8 mouse cellular contexts compared by ENCODE assay signal in the genomic region with DNA sequence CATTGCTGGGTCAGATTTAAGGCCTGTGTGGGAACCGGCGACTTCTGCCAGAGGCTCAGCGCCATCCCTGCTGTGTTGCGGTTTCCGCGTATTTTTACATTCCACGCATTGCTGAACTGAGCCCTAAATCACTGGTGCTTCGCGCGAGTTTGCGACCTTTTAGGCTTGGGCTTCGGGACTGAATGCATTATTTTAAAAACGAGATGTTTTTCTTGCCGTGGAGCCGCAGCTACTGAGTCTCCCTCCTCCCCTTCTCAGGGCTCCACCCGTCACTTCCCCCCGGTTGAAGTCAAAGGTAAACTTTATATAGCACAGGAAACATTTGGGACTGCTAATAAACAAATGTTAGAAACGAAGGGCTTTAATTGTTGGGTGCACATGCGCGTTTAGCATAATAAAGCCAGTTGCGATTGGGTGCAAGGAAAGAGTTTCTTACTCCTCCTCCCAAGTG.
DNase-seq lines count a peak whose midpoint lies in the region; ATAC-seq and TF ChIP-seq lines count a peak whose summit lies in the region.

No protein-coding gene starts in this region.

- H3K36me3 ChIP-seq in intestine, postnatal 0 days (ENCODE audit: control insufficient read depth, insufficient read depth): no peaks in the 10 kb centered on the region
- H3K36me3 ChIP-seq in lung, postnatal 0 days (ENCODE audit: insufficient read depth, low read length): no peaks in the 10 kb centered on the region

- H3K4me2 ChIP-seq in intestine, postnatal 0 days (replicated peaks; ENCODE audit: low read depth): peak overlapping the region; percentile 33
- peak overlapping the region; percentile 25 for H3K4me2 ChIP-seq in lung, postnatal 0 days (replicated peaks; ENCODE audit: low read depth, low read length)

- WGBS in intestine, postnatal 0 days: 28% methylated on average over 21 of the region's 21 CpGs
- WGBS in lung, postnatal 0 days: 17% methylated on average over 21 of the region's 21 CpGs

- no peak overlapping the region for H3K9ac ChIP-seq in intestine, postnatal 0 days (ENCODE audit: low read depth, low read length)
- H3K9ac ChIP-seq in lung, postnatal 0 days (replicated peaks; ENCODE audit: low read depth): no peak overlapping the region

- peak; percentile 49 for DNase-seq in embryo, embryonic 10 days (ENCODE audit: low spot score)
- DNase-seq in embryo, embryonic 9.5 days (ENCODE audit: extremely low spot score): no peak
- DNase-seq in brain, adult 2 months (ENCODE audit: low read depth, low spot score): peak; percentile 7
- DNase-seq in lung, postnatal 0 days (ENCODE audit: low spot score): peak; percentile 51
- DNase-seq in retina, embryonic 14.5 days (ENCODE audit: low spot score): no peak
- DNase-seq in right cerebral cortex, postnatal 25 days: no peak
- no peak for DNase-seq in c-Kit-positive CD71-positive TER-119-positive erythroid progenitor cells, embryonic 14.5 days (ENCODE audit: low spot score)

- no peak for TF ChIP-seq CTCF in intestine, postnatal 0 days (IDR thresholded peaks at IDR 0.05; ENCODE audit: low read depth)
- no peak for TF ChIP-seq CTCF in lung, postnatal 0 days (IDR thresholded peaks at IDR 0.05)

- peak; percentile 56 for TF ChIP-seq EP300 in lung, postnatal 0 days (IDR thresholded peaks at IDR 0.05)

- no peak for ATAC-seq in intestine, postnatal 0 days
- ATAC-seq in lung, postnatal 0 days: peak; percentile 30; the same call in 1 of the 2 replicates

- no peaks in the 10 kb centered on the region for H3K4me1 ChIP-seq in intestine, postnatal 0 days (replicated peaks; ENCODE audit: control insufficient read depth, insufficient read depth, low read length)
- peaks cover 15% of the 10 kb centered on the region for H3K4me1 ChIP-seq in lung, postnatal 0 days (ENCODE audit: insufficient read depth, low read depth, low read length)

- H3K9me3 ChIP-seq in intestine, postnatal 0 days (ENCODE audit: control insufficient read depth): no peaks in the 10 kb centered on the region
- no peaks in the 10 kb centered on the region for H3K9me3 ChIP-seq in lung, postnatal 0 days (ENCODE audit: low read length)

- no peak overlapping the region for H3K4me3 ChIP-seq in intestine, postnatal 0 days (ENCODE audit: low read depth, low read length)
- no peak overlapping the region for H3K4me3 ChIP-seq in lung, postnatal 0 days (ENCODE audit: low read depth, low read length)

- H3K27me3 ChIP-seq in intestine, postnatal 0 days (replicated peaks; ENCODE audit: control insufficient read depth, insufficient read depth, low read length): no peaks in the 10 kb centered on the region
- H3K27me3 ChIP-seq in lung, postnatal 0 days (replicated peaks; ENCODE audit: insufficient read depth, low read length): no peaks in the 10 kb centered on the region

- no peak overlapping the region for H3K27ac ChIP-seq in intestine, postnatal 0 days (ENCODE audit: low read depth, low read length)
- no peak overlapping the region for H3K27ac ChIP-seq in lung, postnatal 0 days (ENCODE audit: low read length)

Comparison
In these comparisons a context has a peak if more than half of its experiments do, and no peak if none do; other contexts are left out.
1. DNase-seq: peak in embryo, embryonic 10 days (single experiment), brain, adult 2 months (single experiment) and lung, postnatal 0 days (single experiment); none in embryo, embryonic 9.5 days (single experiment), retina, embryonic 14.5 days (single experiment), right cerebral cortex, postnatal 25 days (single experiment) and c-Kit-positive CD71-positive TER-119-positive erythroid progenitor cells, embryonic 14.5 days (single experiment).